Mouse (Mus musculus): ENCODE measurements at regions not wholly inside any gene's neighbourhood (a gene's known extent, or its start where the extent isn't known, plus 50 kb on each side); places are given as distances from the start of the nearest gene placed in this dataset.

GRCm38 (mm10) chr1:193632115-193632514 lies 262.0 kb upstream of the Camk1g start:
- no peaks in the 10 kb centered on the region for H3K36me3 ChIP-seq (ENCODE audit: control insufficient read depth)
- no peaks in the 10 kb centered on the region for H3K9me3 ChIP-seq (ENCODE audit: control insufficient read depth, low read length)
- H3K4me1 ChIP-seq (ENCODE audit: control insufficient read depth), result no peaks in the 10 kb centered on the region
- H3K4me3 ChIP-seq (replicated peaks), result no peak overlapping the region
- TF ChIP-seq TAL1 (IDR thresholded peaks at IDR 0.05; ENCODE audit: low read length), result no peak
- no peak for TF ChIP-seq GATA1 (IDR thresholded peaks at IDR 0.05; ENCODE audit: low read length)
- H3K27me3 ChIP-seq (ENCODE audit: control insufficient read depth), result no peaks in the 10 kb centered on the region

GRCm38 (mm10) chr1:193629887-193630286 lies 259.8 kb upstream of the Camk1g start:
- H3K4me1 ChIP-seq (ENCODE audit: control insufficient read depth), result no peaks in the 10 kb centered on the region
- TF ChIP-seq GATA1 (IDR thresholded peaks at IDR 0.05; ENCODE audit: low read length), result no peak
- no peak for TF ChIP-seq TAL1 (IDR thresholded peaks at IDR 0.05; ENCODE audit: low read length)
- H3K36me3 ChIP-seq (ENCODE audit: control insufficient read depth), result no peaks in the 10 kb centered on the region
- H3K27me3 ChIP-seq (ENCODE audit: control insufficient read depth), result no peaks in the 10 kb centered on the region
- no peaks in the 10 kb centered on the region for H3K9me3 ChIP-seq (ENCODE audit: control insufficient read depth, low read length)
- no peak overlapping the region for H3K4me3 ChIP-seq (replicated peaks)

GRCm38 (mm10) chr1:193626924-193627849 lies 257.1 kb upstream of the Camk1g start:
- Histone ChIP-seq H3K36me3 (ENCODE audit: control insufficient read depth) (no peaks in the 10 kb centered on the region), H3K4me3 (replicated peaks) (no peak overlapping the region), H3K27me3 (ENCODE audit: control insufficient read depth) (no peaks in the 10 kb centered on the region), H3K4me1 (ENCODE audit: control insufficient read depth) (no peaks in the 10 kb centered on the region), H3K9me3 (ENCODE audit: control insufficient read depth, low read length) (no peaks in the 10 kb centered on the region)
- TF ChIP-seq GATA1 (IDR thresholded peaks at IDR 0.05; ENCODE audit: low read length) (no peak), TAL1 (IDR thresholded peaks at IDR 0.05; ENCODE audit: low read length) (no peak)

GRCm38 (mm10) chr1:193625101-193625956 lies 255.2 kb upstream of the Camk1g start:
- H3K9me3 ChIP-seq (ENCODE audit: control insufficient read depth, low read length), result no peaks in the 10 kb centered on the region
- no peaks in the 10 kb centered on the region for H3K36me3 ChIP-seq (ENCODE audit: control insufficient read depth)
- no peaks in the 10 kb centered on the region for H3K4me1 ChIP-seq (ENCODE audit: control insufficient read depth)
- no peak for TF ChIP-seq TAL1 (IDR thresholded peaks at IDR 0.05; ENCODE audit: low read length)
- TF ChIP-seq GATA1 (IDR thresholded peaks at IDR 0.05; ENCODE audit: low read length), result no peak
- no peaks in the 10 kb centered on the region for H3K27me3 ChIP-seq (ENCODE audit: control insufficient read depth)
- H3K4me3 ChIP-seq (replicated peaks), result no peak overlapping the region

GRCm38 (mm10) chr1:193623571-193623970 lies 253.5 kb upstream of the Camk1g start:
- no peak overlapping the region for H3K4me3 ChIP-seq (replicated peaks)
- TF ChIP-seq TAL1 (IDR thresholded peaks at IDR 0.05; ENCODE audit: low read length) (no peak), GATA1 (IDR thresholded peaks at IDR 0.05; ENCODE audit: low read length) (no peak)
- H3K27me3 ChIP-seq (ENCODE audit: control insufficient read depth), result no peaks in the 10 kb centered on the region
- no peaks in the 10 kb centered on the region for H3K36me3 ChIP-seq (ENCODE audit: control insufficient read depth)
- no peaks in the 10 kb centered on the region for H3K4me1 ChIP-seq (ENCODE audit: control insufficient read depth)
- H3K9me3 ChIP-seq (ENCODE audit: control insufficient read depth, low read length), result no peaks in the 10 kb centered on the region

- Histone ChIP-seq H3K4me1 (ENCODE audit: control insufficient read depth) (no peaks in the 10 kb centered on the region), H3K27me3 (ENCODE audit: control insufficient read depth) (no peaks in the 10 kb centered on the region), H3K36me3 (ENCODE audit: control insufficient read depth) (no peaks in the 10 kb centered on the region), H3K9me3 (ENCODE audit: control insufficient read depth, low read length) (no peaks in the 10 kb centered on the region), H3K4me3 (replicated peaks) (no peak overlapping the region)
- no peak for TF ChIP-seq TAL1 (IDR thresholded peaks at IDR 0.05; ENCODE audit: low read length)
These were observed 248.2 kb upstream of the Camk1g start for GRCm38 (mm10) chr1:193618250-193618649.

- TF ChIP-seq GATA1 (IDR thresholded peaks at IDR 0.05; ENCODE audit: low read length) (no peak), TAL1 (IDR thresholded peaks at IDR 0.05; ENCODE audit: low read length) (no peak)
- Histone ChIP-seq H3K4me3 (replicated peaks) (no peak overlapping the region), H3K27me3 (ENCODE audit: control insufficient read depth) (no peaks in the 10 kb centered on the region), H3K4me1 (ENCODE audit: control insufficient read depth) (no peaks in the 10 kb centered on the region), H3K9me3 (ENCODE audit: control insufficient read depth, low read length) (no peaks in the 10 kb centered on the region), H3K36me3 (ENCODE audit: control insufficient read depth) (no peaks in the 10 kb centered on the region)
These were observed 240.4 kb upstream of the Camk1g start for GRCm38 (mm10) chr1:193610471-193610870.

- H3K36me3 ChIP-seq (ENCODE audit: control insufficient read depth), result no peaks in the 10 kb centered on the region
- no peak for TF ChIP-seq TAL1 (IDR thresholded peaks at IDR 0.05; ENCODE audit: low read length)
- TF ChIP-seq GATA1 (IDR thresholded peaks at IDR 0.05; ENCODE audit: low read length), result no peak
- H3K4me1 ChIP-seq (ENCODE audit: control insufficient read depth), result no peaks in the 10 kb centered on the region
- no peak overlapping the region for H3K4me3 ChIP-seq (replicated peaks)
- H3K27me3 ChIP-seq (ENCODE audit: control insufficient read depth), result no peaks in the 10 kb centered on the region
- H3K9me3 ChIP-seq (ENCODE audit: control insufficient read depth, low read length), result no peaks in the 10 kb centered on the region
These were observed 229.8 kb upstream of the Camk1g start for GRCm38 (mm10) chr1:193599895-193600294.

- TF ChIP-seq TAL1 (IDR thresholded peaks at IDR 0.05; ENCODE audit: low read length) (no peak), GATA1 (IDR thresholded peaks at IDR 0.05; ENCODE audit: low read length) (no peak)
- Histone ChIP-seq H3K9me3 (ENCODE audit: control insufficient read depth, low read length) (no peaks in the 10 kb centered on the region), H3K27me3 (ENCODE audit: control insufficient read depth) (no peaks in the 10 kb centered on the region), H3K4me1 (ENCODE audit: control insufficient read depth) (no peaks in the 10 kb centered on the region), H3K4me3 (replicated peaks) (no peak overlapping the region), H3K36me3 (ENCODE audit: control insufficient read depth) (no peaks in the 10 kb centered on the region)
These were observed 229.1 kb upstream of the Camk1g start for GRCm38 (mm10) chr1:193599163-193599562.
